Mouse (Mus musculus): ENCODE results near the gene Grk6. TPM values are rescaled to one million over a fixed set of nuclear protein-coding genes. Genes with fewer than 3 reads are reported as not detected.

Gene Grk6
- 25.0 and 28.9 TPM in 2 replicates for polyA plus RNA-seq (2014; fragmentation: Nextera tagmentation; extraction: Ambion mirVana)

GRCm38 (mm10) chr13:55444937-55445315 lies at the start of gene Grk6:
TSS of gene Grk6 (plus strand) at chr13:55445072.
- H3K4me3 ChIP-seq (ENCODE audit: low read depth, low read length): peak within 1 kb of the TSS; percentile 86
- H3K27ac ChIP-seq (ENCODE audit: low read depth, low read length): peak within 1 kb of the TSS; percentile 93
- peaks cover 2% of the 10 kb centered on the region; the same call in 1 of the 2 replicates for H3K36me3 ChIP-seq (ENCODE audit: control insufficient read depth, insufficient read depth, low read length)
- no peaks in the 10 kb centered on the region for H3K9me3 ChIP-seq (replicated peaks; ENCODE audit: control insufficient read depth, low read length)
- H3K4me1 ChIP-seq (ENCODE audit: control insufficient read depth, insufficient read depth, low read length): peaks cover 11% of the 10 kb centered on the region
- ATAC-seq (peak; percentile 97), DNase-seq (ENCODE audit: low spot score) (peak; percentile 100)
- peak within 1 kb of the TSS; percentile 95 for H3K9ac ChIP-seq (ENCODE audit: low read length)
- WGBS: under 1% methylated on average over 32 of the region's 35 CpGs
- H3K27me3 ChIP-seq (replicated peaks; ENCODE audit: control insufficient read depth, insufficient read depth, low read length): no peaks in the 10 kb centered on the region
- H3K4me2 ChIP-seq (ENCODE audit: low read length): peak within 1 kb of the TSS; percentile 83

GRCm38 (mm10) chr13:55398088-55398487 lies 46.8 kb upstream of the Grk6 start, which contains the start of gene Slc34a1:
TSS of gene Slc34a1 (plus strand) at chr13:55398187.
- Histone ChIP-seq H3K27ac (ENCODE audit: low read depth, low read length) (no peak within 1 kb of the TSS), H3K36me3 (ENCODE audit: control insufficient read depth, insufficient read depth, low read length) (no peaks in the 10 kb centered on the region), H3K4me3 (ENCODE audit: low read depth, low read length) (no peak within 1 kb of the TSS), H3K27me3 (replicated peaks; ENCODE audit: control insufficient read depth, insufficient read depth, low read length) (no peaks in the 10 kb centered on the region), H3K9me3 (replicated peaks; ENCODE audit: control insufficient read depth, low read length) (no peaks in the 10 kb centered on the region), H3K4me1 (ENCODE audit: control insufficient read depth, insufficient read depth, low read length) (no peaks in the 10 kb centered on the region), H3K4me2 (ENCODE audit: low read length) (no peak within 1 kb of the TSS), H3K9ac (ENCODE audit: low read length) (no peak within 1 kb of the TSS)
- no peak for ATAC-seq
- no peak for DNase-seq (ENCODE audit: low spot score)
- WGBS: 94% methylated on average over 1 of the region's 1 CpGs

GRCm38 (mm10) chr13:55399300-55400038 lies 45.4 kb upstream of the Grk6 start:
- no peak overlapping the region for H3K27ac ChIP-seq (ENCODE audit: low read depth, low read length)
- ATAC-seq: no peak
- H3K4me2 ChIP-seq (ENCODE audit: low read length): no peak overlapping the region
- no peaks in the 10 kb centered on the region for H3K4me1 ChIP-seq (ENCODE audit: control insufficient read depth, insufficient read depth, low read length)
- H3K4me3 ChIP-seq (ENCODE audit: low read depth, low read length): no peak overlapping the region
- no peak overlapping the region for H3K9ac ChIP-seq (ENCODE audit: low read length)
- H3K27me3 ChIP-seq (replicated peaks; ENCODE audit: control insufficient read depth, insufficient read depth, low read length): no peaks in the 10 kb centered on the region
- 62% methylated on average over 5 of the region's 5 CpGs for WGBS
- H3K36me3 ChIP-seq (ENCODE audit: control insufficient read depth, insufficient read depth, low read length): no peaks in the 10 kb centered on the region
- no peaks in the 10 kb centered on the region for H3K9me3 ChIP-seq (replicated peaks; ENCODE audit: control insufficient read depth, low read length)
- no peak for DNase-seq (ENCODE audit: low spot score)

GRCm38 (mm10) chr13:55400039-55400346 lies 44.9 kb upstream of the Grk6 start:
- H3K36me3 ChIP-seq (ENCODE audit: control insufficient read depth, insufficient read depth, low read length): no peaks in the 10 kb centered on the region
- no peaks in the 10 kb centered on the region for H3K4me1 ChIP-seq (ENCODE audit: control insufficient read depth, insufficient read depth, low read length)
- H3K27ac ChIP-seq (ENCODE audit: low read depth, low read length): no peak overlapping the region
- 91% methylated on average over 1 of the region's 1 CpGs for WGBS
- DNase-seq (ENCODE audit: low spot score) (no peak), ATAC-seq (no peak)
- no peak overlapping the region for H3K4me3 ChIP-seq (ENCODE audit: low read depth, low read length)
- H3K9me3 ChIP-seq (replicated peaks; ENCODE audit: control insufficient read depth, low read length): no peaks in the 10 kb centered on the region
- H3K9ac ChIP-seq (ENCODE audit: low read length): no peak overlapping the region
- no peaks in the 10 kb centered on the region for H3K27me3 ChIP-seq (replicated peaks; ENCODE audit: control insufficient read depth, insufficient read depth, low read length)
- no peak overlapping the region for H3K4me2 ChIP-seq (ENCODE audit: low read length)

- Histone ChIP-seq H3K27ac (ENCODE audit: low read depth, low read length) (no peak overlapping the region), H3K27me3 (replicated peaks; ENCODE audit: control insufficient read depth, insufficient read depth, low read length) (no peaks in the 10 kb centered on the region), H3K4me1 (ENCODE audit: control insufficient read depth, insufficient read depth, low read length) (peaks cover 5% of the 10 kb centered on the region), H3K36me3 (ENCODE audit: control insufficient read depth, insufficient read depth, low read length) (no peaks in the 10 kb centered on the region), H3K4me2 (ENCODE audit: low read length) (no peak overlapping the region), H3K4me3 (ENCODE audit: low read depth, low read length) (no peak overlapping the region), H3K9me3 (replicated peaks; ENCODE audit: control insufficient read depth, low read length) (no peaks in the 10 kb centered on the region), H3K9ac (ENCODE audit: low read length) (no peak overlapping the region)
- no peak for DNase-seq (ENCODE audit: low spot score)
- no peak for ATAC-seq
- WGBS: 67% methylated on average over 7 of the region's 7 CpGs
Measured at GRCm38 (mm10) chr13:55403266-55403665, 41.6 kb upstream of the Grk6 start.

GRCm38 (mm10) chr13:55403935-55404852 lies 40.7 kb upstream of the Grk6 start:
- H3K9me3 ChIP-seq (replicated peaks; ENCODE audit: control insufficient read depth, low read length): no peaks in the 10 kb centered on the region
- peaks cover 5% of the 10 kb centered on the region for H3K4me1 ChIP-seq (ENCODE audit: control insufficient read depth, insufficient read depth, low read length)
- 34% methylated on average over 15 of the region's 15 CpGs for WGBS
- H3K4me2 ChIP-seq (ENCODE audit: low read length): no peak overlapping the region
- DNase-seq (ENCODE audit: low spot score): peak; percentile 29
- no peak for ATAC-seq
- H3K27ac ChIP-seq (ENCODE audit: low read depth, low read length): no peak overlapping the region
- H3K27me3 ChIP-seq (replicated peaks; ENCODE audit: control insufficient read depth, insufficient read depth, low read length): no peaks in the 10 kb centered on the region
- no peak overlapping the region for H3K4me3 ChIP-seq (ENCODE audit: low read depth, low read length)
- no peak overlapping the region for H3K9ac ChIP-seq (ENCODE audit: low read length)
- no peaks in the 10 kb centered on the region for H3K36me3 ChIP-seq (ENCODE audit: control insufficient read depth, insufficient read depth, low read length)

GRCm38 (mm10) chr13:55404853-55405782 lies 39.8 kb upstream of the Grk6 start:
- 16% methylated on average over 11 of the region's 11 CpGs for WGBS
- H3K27ac ChIP-seq (ENCODE audit: low read depth, low read length): peak overlapping the region; percentile 80
- H3K4me1 ChIP-seq (ENCODE audit: control insufficient read depth, insufficient read depth, low read length): peaks cover 5% of the 10 kb centered on the region
- H3K4me3 ChIP-seq (ENCODE audit: low read depth, low read length): no peak overlapping the region
- no peaks in the 10 kb centered on the region for H3K27me3 ChIP-seq (replicated peaks; ENCODE audit: control insufficient read depth, insufficient read depth, low read length)
- peak overlapping the region; percentile 63 for H3K9ac ChIP-seq (ENCODE audit: low read length)
- 0 out of 2 replicates have a peak overlapping the region, but pooled peaks have one; percentile 14 for H3K4me2 ChIP-seq (ENCODE audit: low read length)
- peak; percentile 95 for ATAC-seq
- peak; percentile 96 for DNase-seq (ENCODE audit: low spot score)
- H3K9me3 ChIP-seq (replicated peaks; ENCODE audit: control insufficient read depth, low read length): no peaks in the 10 kb centered on the region
- no peaks in the 10 kb centered on the region for H3K36me3 ChIP-seq (ENCODE audit: control insufficient read depth, insufficient read depth, low read length)

- peak overlapping the region; percentile 80 for H3K27ac ChIP-seq (ENCODE audit: low read depth, low read length)
- no peaks in the 10 kb centered on the region for H3K36me3 ChIP-seq (ENCODE audit: control insufficient read depth, insufficient read depth, low read length)
- H3K4me3 ChIP-seq (ENCODE audit: low read depth, low read length): no peak overlapping the region
- peak overlapping the region; percentile 63 for H3K9ac ChIP-seq (ENCODE audit: low read length)
- H3K4me2 ChIP-seq (ENCODE audit: low read length): 0 out of 2 replicates have a peak overlapping the region, but pooled peaks have one; percentile 14
- H3K27me3 ChIP-seq (replicated peaks; ENCODE audit: control insufficient read depth, insufficient read depth, low read length): no peaks in the 10 kb centered on the region
- 54% methylated on average over 13 of the region's 13 CpGs for WGBS
- peaks cover 5% of the 10 kb centered on the region for H3K4me1 ChIP-seq (ENCODE audit: control insufficient read depth, insufficient read depth, low read length)
- H3K9me3 ChIP-seq (replicated peaks; ENCODE audit: control insufficient read depth, low read length): no peaks in the 10 kb centered on the region
- DNase-seq (ENCODE audit: low spot score) (no peak), ATAC-seq (peak; percentile 55)
Measured at GRCm38 (mm10) chr13:55405783-55406390, 39.0 kb upstream of the Grk6 start.
